Mouse (Mus musculus): ENCODE data around the gene Vdac2. TPM values are rescaled to one million over a fixed set of nuclear protein-coding genes. Genes with fewer than 3 reads are reported as not detected.

Gene Vdac2
- polyA plus RNA-seq, 1 experiment from 2014 or later, result 355 TPM

DNA sequence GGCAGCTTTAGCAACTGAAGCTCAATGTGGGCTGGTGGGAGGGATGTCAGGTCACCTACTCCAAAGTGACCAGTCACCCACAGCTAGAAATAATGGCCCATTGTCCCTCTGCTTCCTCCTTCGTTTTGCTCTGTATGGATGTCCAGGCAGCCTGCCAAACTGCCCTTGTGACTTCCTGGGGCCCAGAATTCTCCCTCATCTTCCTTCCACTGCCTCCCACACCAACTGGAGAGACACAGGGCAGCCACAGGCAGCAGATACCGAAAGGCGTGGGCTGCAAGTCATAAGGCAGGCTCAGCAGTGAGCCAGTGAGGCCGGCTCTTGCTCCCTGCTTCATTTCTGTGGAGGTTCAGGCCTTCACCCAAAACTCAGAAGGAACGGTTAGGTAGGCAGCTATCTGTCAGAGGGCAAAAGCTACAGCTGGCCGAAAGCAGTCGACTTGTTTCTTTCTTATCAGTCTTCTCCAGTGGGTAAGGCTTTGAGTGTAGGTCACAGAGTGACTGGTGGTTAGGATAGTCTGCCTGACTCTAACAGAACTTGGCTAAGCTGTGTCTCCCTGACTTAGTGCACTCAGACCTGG, 2.2 kb upstream of the Vdac2 start:
- H3K9ac ChIP-seq (ENCODE audit: low read depth, low read length), result no peak overlapping the region
- H3K4me1 ChIP-seq (replicated peaks; ENCODE audit: insufficient read depth, low read length), result peaks cover 18% of the 10 kb centered on the region; the same call in 1 of the 2 replicates
- H3K27ac ChIP-seq, result peak overlapping the region; percentile 90
- 11% methylated on average over 7 of the region's 7 CpGs for WGBS
- no peak for TF ChIP-seq CTCF (IDR thresholded peaks at IDR 0.05; ENCODE audit: low read depth)
- H3K36me3 ChIP-seq (ENCODE audit: insufficient read depth, low read length), result no peaks in the 10 kb centered on the region
- no peak overlapping the region for H3K4me2 ChIP-seq (ENCODE audit: low read length)
- ATAC-seq (replicated peaks; ENCODE audit: low FRiP score, low read depth) (peak; percentile 62), DNase-seq (ENCODE audit: low spot score) (peak; percentile 94)
- no peaks in the 10 kb centered on the region for H3K9me3 ChIP-seq (replicated peaks; ENCODE audit: low read length)
- H3K27me3 ChIP-seq (ENCODE audit: insufficient read depth, low read length), result no peaks in the 10 kb centered on the region
- no peak overlapping the region for H3K4me3 ChIP-seq (replicated peaks; ENCODE audit: low read depth, low read length)

DNA sequence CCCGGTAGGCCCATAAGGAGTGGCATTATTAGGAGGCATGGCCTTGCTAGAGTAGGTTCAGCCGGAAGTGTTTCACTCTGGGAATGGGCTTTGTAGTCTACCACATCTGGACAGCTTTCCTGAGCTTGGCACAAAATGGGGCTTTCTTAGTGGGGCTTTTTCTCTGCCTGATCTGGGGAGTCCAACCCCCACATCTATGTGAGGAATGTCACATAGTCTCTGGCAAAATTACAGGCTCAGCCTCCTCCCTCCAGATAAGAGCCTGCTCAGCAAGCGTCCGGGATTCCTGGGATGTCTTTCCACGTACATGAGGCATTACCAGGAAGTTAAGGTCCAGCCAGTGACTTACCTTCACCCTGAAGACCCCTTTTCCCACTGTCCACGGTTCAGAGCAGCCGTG, 1.1 kb upstream of the Vdac2 start:
- Histone ChIP-seq H3K4me1 (replicated peaks; ENCODE audit: insufficient read depth, low read length) (peaks cover 18% of the 10 kb centered on the region; the same call in 1 of the 2 replicates), H3K4me3 (replicated peaks; ENCODE audit: low read depth, low read length) (no peak overlapping the region), H3K9ac (ENCODE audit: low read depth, low read length) (no peak overlapping the region), H3K27me3 (ENCODE audit: insufficient read depth, low read length) (no peaks in the 10 kb centered on the region), H3K36me3 (ENCODE audit: insufficient read depth, low read length) (no peaks in the 10 kb centered on the region), H3K27ac (peak overlapping the region; percentile 90), H3K9me3 (replicated peaks; ENCODE audit: low read length) (no peaks in the 10 kb centered on the region), H3K4me2 (ENCODE audit: low read length) (no peak overlapping the region)
- no peak for ATAC-seq (replicated peaks; ENCODE audit: low FRiP score, low read depth)
- no peak for TF ChIP-seq CTCF (IDR thresholded peaks at IDR 0.05; ENCODE audit: low read depth)
- WGBS, result 58% methylated on average over 7 of the region's 7 CpGs
- peak; percentile 55 for DNase-seq (ENCODE audit: low spot score)

DNA sequence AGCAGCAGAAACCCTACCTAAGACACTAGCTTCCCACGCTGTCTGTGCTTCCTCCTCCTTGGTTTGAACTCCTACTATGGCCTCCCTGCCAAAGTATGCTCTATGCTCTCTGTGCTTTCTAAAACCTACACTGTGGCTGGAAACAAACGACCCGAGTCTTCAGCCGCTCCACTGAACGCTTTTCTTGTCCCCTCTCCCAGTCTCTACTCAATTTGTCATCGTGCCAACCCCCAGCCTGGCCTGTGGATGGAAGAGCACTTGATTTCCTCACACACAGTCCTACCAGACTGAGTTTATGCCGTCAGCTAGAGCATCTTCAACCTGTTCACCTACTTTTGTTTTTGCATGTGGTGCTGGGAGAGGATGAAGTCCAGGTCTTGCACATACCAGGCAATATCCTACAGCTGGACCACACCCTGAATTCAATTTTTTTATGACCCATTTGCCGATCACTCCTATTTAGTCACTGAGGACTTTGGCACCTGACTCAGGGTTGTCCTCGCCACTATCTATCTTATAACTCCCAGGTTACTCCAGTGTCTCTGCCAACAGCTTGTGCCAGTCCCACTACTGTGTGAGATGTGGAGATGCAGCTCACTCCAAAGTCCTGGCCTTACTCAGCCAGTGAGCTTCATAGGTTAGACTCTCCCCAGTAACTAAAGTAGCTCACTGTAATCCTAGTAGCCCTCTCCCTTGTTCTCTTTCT, 901 bp downstream of the Vdac2 start:
- H3K4me1 ChIP-seq (replicated peaks; ENCODE audit: insufficient read depth, low read length), result peaks cover 24% of the 10 kb centered on the region; the same call in 1 of the 2 replicates
- H3K4me2 ChIP-seq (ENCODE audit: low read length), result no peak overlapping the region
- no peaks in the 10 kb centered on the region for H3K36me3 ChIP-seq (ENCODE audit: insufficient read depth, low read length)
- WGBS, result 54% methylated on average over 9 of the region's 9 CpGs
- no peaks in the 10 kb centered on the region for H3K27me3 ChIP-seq (ENCODE audit: insufficient read depth, low read length)
- ATAC-seq (replicated peaks; ENCODE audit: low FRiP score, low read depth), result no peak
- H3K27ac ChIP-seq, result no peak overlapping the region
- H3K9me3 ChIP-seq (replicated peaks; ENCODE audit: low read length), result no peaks in the 10 kb centered on the region
- H3K9ac ChIP-seq (ENCODE audit: low read depth, low read length), result no peak overlapping the region
- H3K4me3 ChIP-seq (replicated peaks; ENCODE audit: low read depth, low read length), result no peak overlapping the region
- no peak for TF ChIP-seq CTCF (IDR thresholded peaks at IDR 0.05; ENCODE audit: low read depth)
- DNase-seq (ENCODE audit: low spot score), result peak; percentile 46

DNA sequence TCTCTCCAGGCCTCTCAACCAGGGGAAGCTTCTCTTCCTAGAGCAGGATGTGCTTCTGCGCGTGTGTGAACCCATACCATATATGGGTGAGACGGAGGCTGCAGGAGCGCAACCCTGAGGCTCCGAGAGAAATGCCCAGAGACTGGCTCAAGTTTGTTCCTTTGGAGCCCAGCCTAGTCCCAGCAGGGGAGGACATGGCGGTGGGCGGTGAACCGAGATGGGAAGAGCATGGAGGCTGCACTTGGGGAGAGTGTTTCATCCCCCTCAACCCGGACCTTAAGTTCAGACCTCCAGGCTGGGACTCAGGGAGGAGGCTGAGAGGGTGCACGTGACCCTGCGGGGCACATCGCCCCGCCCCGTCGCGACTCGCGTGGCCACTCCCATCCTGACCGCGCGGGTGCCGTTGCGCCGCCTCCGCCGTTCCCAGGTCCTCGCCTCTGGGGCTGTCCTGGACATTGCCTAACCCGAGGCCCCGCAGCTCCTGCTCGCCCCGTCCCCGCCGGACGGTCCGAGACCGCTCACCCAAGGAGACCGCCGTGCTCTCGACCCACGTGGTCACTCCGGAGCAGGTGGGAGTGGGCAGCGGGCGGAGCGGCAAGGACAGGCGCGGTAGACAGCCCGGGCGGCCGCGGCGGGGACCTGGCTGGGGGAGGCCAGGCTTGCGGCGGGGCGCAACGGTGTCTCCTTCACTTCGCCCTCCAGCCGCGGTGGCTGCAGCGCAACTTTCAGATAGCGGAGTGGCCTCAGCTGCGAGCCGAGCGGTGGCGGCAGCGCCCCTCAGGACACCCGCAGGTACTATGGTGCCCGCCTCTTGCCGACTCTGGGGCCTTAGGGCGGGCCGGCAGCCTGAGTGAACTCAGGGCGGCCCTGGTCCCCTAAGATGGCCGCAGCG, 6.1 kb downstream of the Vdac2 start:
- ATAC-seq (replicated peaks; ENCODE audit: low FRiP score, low read depth), result peak; percentile 98
- peaks cover 11% of the 10 kb centered on the region for H3K36me3 ChIP-seq (ENCODE audit: insufficient read depth, low read length)
- H3K9ac ChIP-seq (ENCODE audit: low read depth, low read length), result peak overlapping the region; percentile 92
- peak overlapping the region; percentile 81 for H3K4me2 ChIP-seq (ENCODE audit: low read length)
- under 1% methylated on average over 72 of the region's 73 CpGs for WGBS
- peak overlapping the region; percentile 95 for H3K27ac ChIP-seq
- peaks cover 23% of the 10 kb centered on the region for H3K4me1 ChIP-seq (replicated peaks; ENCODE audit: insufficient read depth, low read length)
- H3K27me3 ChIP-seq (ENCODE audit: insufficient read depth, low read length), result no peaks in the 10 kb centered on the region
- H3K9me3 ChIP-seq (replicated peaks; ENCODE audit: low read length), result no peaks in the 10 kb centered on the region
- peak overlapping the region; percentile 96 for H3K4me3 ChIP-seq (replicated peaks; ENCODE audit: low read depth, low read length)
- DNase-seq (ENCODE audit: low spot score), result peak; percentile 97
- 0 out of 2 replicates have a peak, but pooled peaks have one; percentile 19 for TF ChIP-seq CTCF (IDR thresholded peaks at IDR 0.05; ENCODE audit: low read depth)

DNA sequence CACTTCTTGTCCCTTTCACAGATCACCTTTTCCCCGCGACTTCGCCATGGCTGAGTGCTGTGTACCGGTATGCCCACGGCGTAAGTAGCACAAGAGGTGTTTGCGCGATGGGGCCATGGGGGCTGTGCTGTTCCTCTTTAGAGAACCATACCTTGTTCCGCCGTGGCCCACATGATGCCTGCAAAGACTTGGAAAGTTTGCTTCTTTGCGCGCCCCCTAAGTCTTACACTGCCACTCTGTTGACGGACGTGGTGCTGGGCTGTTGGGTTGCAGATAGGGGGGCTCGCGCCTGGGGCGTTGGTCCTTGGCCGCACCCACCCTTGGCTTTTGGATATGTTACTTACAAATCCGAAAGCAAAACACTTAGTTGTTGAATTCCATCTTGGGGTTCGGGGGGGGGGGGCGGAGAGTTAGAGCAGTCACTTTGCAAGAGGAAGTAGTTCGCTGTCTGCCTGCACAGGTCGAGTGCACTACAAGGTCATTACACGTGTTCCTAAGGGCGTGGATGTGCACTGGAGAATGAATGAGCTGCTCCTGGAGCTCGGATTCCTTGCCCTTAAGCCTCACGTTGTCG, 6.9 kb downstream of the Vdac2 start:
- TF ChIP-seq CTCF (IDR thresholded peaks at IDR 0.05; ENCODE audit: low read depth), result no peak
- H3K4me2 ChIP-seq (ENCODE audit: low read length), result peak overlapping the region; percentile 81
- WGBS, result under 1% methylated on average over 28 of the region's 28 CpGs
- H3K4me1 ChIP-seq (replicated peaks; ENCODE audit: insufficient read depth, low read length), result peaks cover 21% of the 10 kb centered on the region
- DNase-seq (ENCODE audit: low spot score) (peak; percentile 51), ATAC-seq (replicated peaks; ENCODE audit: low FRiP score, low read depth) (no peak; the same call in 1 of the 2 replicates)
- H3K27me3 ChIP-seq (ENCODE audit: insufficient read depth, low read length), result no peaks in the 10 kb centered on the region
- H3K9me3 ChIP-seq (replicated peaks; ENCODE audit: low read length), result no peaks in the 10 kb centered on the region
- H3K27ac ChIP-seq, result peak overlapping the region; percentile 95
- peak overlapping the region; percentile 96 for H3K4me3 ChIP-seq (replicated peaks; ENCODE audit: low read depth, low read length)
- H3K9ac ChIP-seq (ENCODE audit: low read depth, low read length), result peak overlapping the region; percentile 92
- peaks cover 15% of the 10 kb centered on the region for H3K36me3 ChIP-seq (ENCODE audit: insufficient read depth, low read length)
